Mouse (Mus musculus): ENCODE results near the gene Siglech.

- TF ChIP-seq GATA1 (IDR thresholded peaks at IDR 0.05; ENCODE audit: low read length): no peak
- no peak for TF ChIP-seq TAL1 (IDR thresholded peaks at IDR 0.05; ENCODE audit: low read length)
These were observed 23.3 kb upstream of the Siglech start for GRCm38 (mm10) chr7:55744566-55745220.
